Mouse (Mus musculus) mouse embryonic stem cell (cell line): ENCODE results near the gene Khsrp.

Experiments
- in situ Hi-C, 2 experiments: fragments of 300-500 bp; cut with MboI; formaldehyde crosslinking; loops; 1 replicate in 1 of 2; 3 replicates in 1 of 2; pipeline ENCODE4 v1.14.3; 2019 to 2020; ENCODE audit warnings: low sequenced_read_pairs in 2 of 2, low pct_unique_long_range_greater_than_20kb in 1 of 2, mixed read lengths in 1 of 2; ENCODE audit not compliant: unreplicated experiment in 1 of 2

The Khsrp gene

DNA sequence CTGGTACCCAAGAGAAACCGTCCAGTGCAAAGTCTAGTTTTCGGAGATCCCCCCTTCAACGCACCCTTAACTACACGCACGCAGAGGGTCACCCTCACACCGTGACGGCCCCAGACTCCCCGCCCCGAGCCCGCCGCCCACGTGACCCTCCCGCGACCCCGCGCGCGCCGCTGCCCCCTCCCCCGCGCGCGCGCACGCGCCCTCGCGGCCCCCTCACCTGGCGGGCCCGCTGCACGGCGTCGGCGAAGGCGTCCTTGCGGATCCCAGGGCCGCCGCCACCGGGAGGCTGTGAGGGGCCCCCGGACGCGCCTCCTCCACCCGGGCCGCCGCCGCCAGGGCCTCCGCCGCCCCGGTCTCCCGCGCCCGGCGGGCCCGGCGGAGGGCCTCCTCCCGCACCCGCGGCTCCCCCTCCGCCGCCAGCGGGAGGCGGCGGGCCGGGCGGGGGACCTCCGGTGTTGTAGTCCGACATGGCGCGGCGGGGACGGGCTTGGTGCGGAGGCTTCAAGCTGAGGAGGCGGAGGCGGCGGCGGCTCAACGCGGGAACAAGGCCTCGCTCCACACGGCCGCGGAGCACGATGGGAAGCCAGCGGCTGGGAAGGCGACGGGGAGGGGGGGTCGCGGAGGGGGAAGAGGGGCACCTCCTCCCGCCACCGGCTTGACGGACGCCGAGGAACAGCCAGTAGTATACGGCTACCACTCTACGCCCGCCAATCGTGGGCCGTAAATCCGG is at the start of gene Khsrp:
Khsrp (minus strand) TSS at position 592 of the 730 bp plus-strand sequence.
- in situ Hi-C loops: no loop called here

DNA sequence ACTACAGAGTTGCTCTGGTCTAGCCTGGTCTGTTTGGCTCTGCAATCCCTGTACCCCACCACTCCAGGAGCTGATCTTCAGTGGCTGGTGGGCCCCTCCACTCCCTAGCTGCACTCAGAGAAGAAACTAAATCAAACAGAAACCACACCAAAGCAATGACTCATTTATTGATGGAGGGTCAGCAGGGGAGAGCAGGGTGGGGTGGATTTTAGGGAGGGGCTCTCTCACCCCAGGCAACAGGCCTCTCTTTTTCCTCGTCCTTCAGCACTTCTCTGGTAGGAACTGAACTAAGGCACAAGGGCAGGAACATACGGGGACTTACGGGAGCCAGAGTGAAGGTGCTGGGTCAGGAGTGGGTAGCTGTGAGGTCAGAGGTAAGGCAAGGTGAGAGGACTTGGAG is 48.6 kb upstream of the Khsrp start:
- in situ Hi-C loops: no loop called here

- in situ Hi-C loops: no loop called here
Measured at GRCm38 (mm10) chr17:57078336-57078735, 47.0 kb upstream of the Khsrp start, which contains the start of gene Dennd1c. TSS of gene Dennd1c (minus strand) at chr17:57078514.

GRCm38 (mm10) chr17:57076916-57077315 is 45.6 kb upstream of the Khsrp start:
- in situ Hi-C loops: no loop called here

DNA sequence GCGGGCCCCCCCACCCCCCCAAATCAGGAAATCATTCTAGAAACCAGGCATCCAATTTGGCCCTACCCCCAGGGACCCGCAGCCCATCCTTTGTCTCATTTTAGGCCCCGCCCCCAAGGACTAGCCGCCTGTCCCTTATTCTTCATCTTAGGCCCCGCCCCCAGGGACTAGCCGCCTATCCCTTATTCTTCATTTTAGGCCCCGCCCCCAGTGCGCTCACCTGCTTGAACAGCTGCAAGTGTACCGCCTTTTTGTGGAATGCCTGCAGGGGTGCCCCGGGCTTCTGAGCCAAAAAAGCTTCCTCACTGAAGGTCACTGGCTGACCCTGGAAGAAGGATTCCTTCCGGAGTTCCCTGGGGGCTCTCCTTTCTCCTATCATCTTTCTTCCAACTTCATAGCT is 39.4 kb upstream of the Khsrp start:
- in situ Hi-C loops: no loop called here

DNA sequence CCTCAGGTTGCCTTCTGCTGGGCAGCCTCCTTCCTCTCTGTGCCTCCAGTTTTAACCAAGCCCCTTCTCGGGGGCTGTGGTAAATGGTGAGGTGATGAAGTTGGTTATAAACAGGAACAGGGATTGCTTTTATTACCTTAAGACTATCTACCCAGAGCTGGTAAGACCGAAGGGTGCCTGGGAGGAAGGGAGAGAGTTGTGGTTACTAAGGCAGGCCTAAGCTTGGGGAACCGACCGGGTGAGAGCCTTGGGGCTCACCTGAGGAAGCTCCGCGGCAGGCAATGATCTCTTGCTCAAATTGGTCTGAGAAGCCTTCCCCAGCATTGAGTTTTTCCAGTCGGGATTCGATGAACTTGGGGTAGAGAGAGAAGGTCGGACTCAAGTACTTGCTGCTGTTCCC is 39.0 kb upstream of the Khsrp start:
- in situ Hi-C loops: no loop called here

DNA sequence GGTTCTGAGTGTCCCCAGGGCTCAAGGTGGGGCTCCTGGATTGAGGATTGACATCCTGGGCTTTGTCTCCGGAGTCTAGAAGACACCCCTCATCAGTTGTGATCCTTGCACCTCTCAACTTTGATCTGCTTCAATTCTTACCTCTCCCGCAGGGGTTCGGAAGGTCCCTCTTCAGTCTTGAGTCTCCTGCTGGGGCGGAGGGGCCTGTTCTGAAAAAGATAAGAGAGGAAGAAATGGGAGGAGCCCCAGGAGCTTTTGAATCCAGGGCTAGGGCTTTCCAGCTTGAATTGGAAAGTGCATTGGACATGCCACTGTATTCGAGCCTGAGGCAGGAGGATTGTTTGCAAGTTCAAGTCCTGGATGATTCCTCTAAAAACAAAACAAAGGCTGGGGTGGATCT is 35.6 kb upstream of the Khsrp start:
- in situ Hi-C loops: no loop called here

DNA sequence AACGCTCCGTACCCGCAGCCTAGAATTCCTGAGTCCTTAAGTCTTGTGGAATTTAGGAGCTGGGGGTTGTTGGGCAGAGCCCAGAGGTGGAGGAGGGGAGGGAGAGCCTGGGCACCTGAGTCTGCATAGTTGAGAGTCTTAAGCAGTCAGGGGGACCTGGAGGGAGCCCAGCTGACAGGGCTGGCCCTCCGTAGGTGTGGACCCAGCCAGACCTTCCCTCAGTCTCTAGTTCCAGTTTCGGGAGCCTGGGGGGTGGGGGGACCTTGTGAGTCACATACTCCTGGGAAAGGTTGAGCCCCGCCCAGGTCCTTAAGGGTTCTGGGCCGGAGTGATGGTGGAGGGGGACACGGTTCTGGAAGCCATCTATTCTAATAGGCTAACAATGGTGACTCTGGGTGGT is 31.7 kb upstream of the Khsrp start:
- in situ Hi-C loops: no loop called here

- in situ Hi-C loops: no loop called here
Measured at GRCm38 (mm10) chr17:57062548-57062947, 31.2 kb upstream of the Khsrp start.

DNA sequence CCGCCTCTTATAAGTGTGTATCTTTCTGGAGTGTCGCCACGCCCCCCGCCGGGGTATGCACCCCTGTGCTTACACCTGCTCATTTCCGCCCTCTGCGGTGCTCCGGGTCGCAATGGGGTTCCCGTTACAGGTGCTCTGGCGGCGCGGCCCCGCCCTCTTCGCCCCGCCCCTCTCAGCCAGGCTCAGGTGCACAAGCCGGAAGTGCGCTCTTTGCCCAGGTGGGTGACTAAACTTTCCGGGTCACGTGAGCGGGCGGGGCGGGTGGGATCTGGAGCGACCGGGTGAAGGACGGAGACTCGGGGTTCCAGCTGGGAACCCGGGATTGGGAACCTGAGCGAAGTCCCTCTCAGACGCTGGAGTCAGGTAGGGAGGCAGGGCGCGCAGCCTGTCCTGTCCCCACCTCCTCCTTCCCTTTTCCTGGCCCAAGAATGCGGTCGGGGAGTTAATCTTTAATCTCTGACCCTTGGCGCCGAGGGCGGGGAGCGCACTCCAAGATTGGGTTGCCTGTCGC is 30.7 kb upstream of the Khsrp start:
- in situ Hi-C loops: no loop called here

DNA sequence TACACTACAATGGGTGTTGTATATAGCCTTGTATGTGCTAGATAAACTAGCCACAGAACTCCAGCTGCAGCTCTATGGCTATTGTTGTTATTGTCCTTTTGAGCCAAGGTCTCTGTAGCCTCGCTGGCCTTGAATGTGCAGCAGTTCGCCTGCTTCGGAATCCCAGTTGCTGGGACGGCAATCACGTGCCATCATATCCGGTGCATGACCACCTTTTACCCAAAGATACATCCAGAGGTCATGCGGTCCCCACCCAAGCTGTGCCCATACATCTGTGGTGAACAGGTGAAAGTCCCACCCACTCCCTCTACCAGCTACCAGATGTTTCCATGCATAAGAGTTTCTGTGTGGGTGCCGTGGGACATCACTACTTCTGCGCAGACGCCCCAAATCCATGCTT is 29.7 kb upstream of the Khsrp start:
- in situ Hi-C loops: no loop called here

- in situ Hi-C loops: no loop called here
Measured at GRCm38 (mm10) chr17:57060231-57060801, 29.0 kb upstream of the Khsrp start.

DNA sequence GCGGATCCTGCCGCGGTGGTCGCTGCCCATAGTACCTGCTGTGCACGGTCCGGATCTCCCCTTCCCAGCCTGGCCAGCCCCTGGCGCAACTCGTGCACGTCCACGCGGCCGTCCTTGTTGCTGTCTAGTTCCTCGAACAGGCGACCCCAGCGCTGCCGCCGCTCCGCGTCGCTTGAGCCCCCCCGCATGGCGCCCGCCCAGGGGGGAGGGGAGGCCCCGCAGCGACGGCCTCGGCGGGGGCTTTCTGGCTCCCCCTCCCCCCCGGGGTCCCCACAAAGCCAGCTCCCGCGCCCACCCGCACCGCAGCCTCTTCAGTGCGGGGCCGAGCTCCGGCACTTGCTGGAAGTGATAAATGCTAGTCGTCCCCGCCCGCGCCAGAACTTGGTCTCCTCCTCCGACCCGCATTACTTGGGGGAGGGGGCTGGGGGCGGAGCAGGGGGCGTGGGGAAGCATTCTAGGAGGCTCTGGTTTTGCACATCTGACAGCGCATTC is 28.2 kb upstream of the Khsrp start, which contains the start of gene Slc25a23:
Slc25a23 (minus strand) TSS at position 378 of the 492 bp plus-strand sequence.
- in situ Hi-C loops: loop anchor here in 1 of 2 experiments (10.0 kb wide), 1 partner anchor 105 kb away; no protein-coding TSS in a partner anchor

DNA sequence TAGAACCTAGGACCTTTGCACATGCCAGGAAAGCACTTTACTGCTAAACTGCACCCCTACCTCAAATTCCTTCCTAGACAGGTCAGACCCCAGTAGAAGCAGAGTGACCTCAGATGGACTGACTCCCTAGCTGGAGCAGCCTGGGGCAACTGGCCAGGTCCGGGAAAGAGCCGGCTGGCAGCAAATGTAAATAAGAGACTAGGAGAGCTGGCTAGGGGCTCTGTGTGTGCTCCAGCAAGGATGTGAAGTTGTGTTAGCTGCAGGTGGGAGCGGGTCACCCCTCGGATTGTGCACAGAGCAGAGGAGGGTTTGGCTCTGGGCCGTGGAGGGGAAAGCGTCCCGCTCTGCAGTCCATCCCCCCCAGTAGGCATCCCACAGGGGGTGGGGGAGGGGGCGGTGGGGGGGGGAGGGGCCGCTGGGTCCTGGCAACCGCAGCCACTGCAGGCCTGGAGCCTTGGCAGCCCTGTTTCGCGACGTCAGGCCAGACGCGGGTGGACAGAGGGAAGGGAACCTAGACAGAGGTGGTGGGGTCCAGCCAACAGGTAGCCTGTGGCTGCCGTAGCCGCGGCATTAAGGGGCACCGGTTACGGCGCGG is 27.7 kb upstream of the Khsrp start, which contains the start of gene Crb3:
Crb3 (plus strand) TSS at position 215 of the 595 bp plus-strand sequence.
- in situ Hi-C loops: loop anchor here in 1 of 2 experiments (10.0 kb wide), 1 partner anchor 106 kb away; no protein-coding TSS in a partner anchor

GRCm38 (mm10) chr17:57056246-57056645 is 24.9 kb upstream of the Khsrp start:
- in situ Hi-C loops: loop anchor here in 1 of 2 experiments (10.0 kb wide), 1 partner anchor 109 kb away; no protein-coding TSS in a partner anchor

DNA sequence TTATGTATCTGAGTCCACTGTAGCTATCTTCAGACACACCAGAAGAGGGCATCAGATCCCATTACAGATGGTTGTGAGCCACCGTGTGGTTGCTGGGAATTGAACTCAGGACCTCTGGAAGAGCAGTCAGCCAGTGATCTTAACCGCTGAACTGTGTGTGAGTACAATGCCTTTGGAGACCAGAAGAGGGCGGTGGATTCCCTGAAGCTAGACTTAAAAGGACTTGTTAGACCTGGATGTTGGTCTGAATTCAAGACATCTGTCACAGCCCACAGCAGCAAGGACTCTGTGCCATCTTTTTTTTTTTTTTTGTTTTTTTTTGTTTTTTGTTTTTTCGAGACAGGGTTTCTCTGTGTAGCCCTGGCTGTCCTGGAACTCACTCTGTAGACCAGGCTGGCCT is 20.4 kb upstream of the Khsrp start:
- in situ Hi-C loops: loop anchor here in 1 of 2 experiments (10.0 kb wide), 1 partner anchor 113 kb away; no protein-coding TSS in a partner anchor

DNA sequence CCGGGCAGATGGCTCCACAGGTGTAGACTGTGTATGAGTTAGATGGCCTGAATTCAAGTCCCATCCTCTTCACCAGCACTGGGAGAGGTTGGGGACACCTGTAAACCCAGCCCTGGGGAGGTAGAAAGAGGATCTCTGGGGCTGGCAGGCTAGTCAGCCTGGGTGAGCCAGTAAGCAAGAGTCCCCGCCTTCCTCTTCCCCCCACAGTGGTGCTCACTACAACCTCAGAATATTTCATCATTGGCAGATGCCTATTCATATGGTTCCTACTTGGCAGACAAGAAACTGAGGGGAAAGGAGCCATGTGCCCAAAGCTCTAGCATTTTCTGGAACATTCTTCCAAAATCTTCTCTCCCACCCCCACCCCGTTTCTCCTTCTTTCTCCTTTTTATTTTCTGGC is 17.5 kb upstream of the Khsrp start:
- in situ Hi-C loops: no loop called here

DNA sequence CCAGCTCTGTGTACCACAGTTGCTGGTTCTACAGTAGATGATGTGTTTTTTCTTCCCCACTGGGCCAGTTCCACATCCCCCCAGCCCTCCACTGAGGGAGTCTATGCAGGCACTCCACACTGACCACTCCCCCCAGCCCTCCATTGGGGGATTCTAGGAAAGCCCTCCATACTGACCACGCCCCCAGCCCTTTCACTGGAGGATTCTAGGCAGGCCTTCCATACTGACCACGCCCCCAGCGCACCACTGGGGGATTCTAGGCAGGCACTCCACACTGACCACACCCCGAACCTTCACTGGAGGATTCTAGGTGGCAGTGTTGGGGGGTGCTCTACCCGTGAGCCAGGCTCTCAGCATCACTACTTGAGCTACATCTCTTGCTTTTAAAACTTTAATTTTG is 16.1 kb upstream of the Khsrp start:
- in situ Hi-C loops: no loop called here

DNA sequence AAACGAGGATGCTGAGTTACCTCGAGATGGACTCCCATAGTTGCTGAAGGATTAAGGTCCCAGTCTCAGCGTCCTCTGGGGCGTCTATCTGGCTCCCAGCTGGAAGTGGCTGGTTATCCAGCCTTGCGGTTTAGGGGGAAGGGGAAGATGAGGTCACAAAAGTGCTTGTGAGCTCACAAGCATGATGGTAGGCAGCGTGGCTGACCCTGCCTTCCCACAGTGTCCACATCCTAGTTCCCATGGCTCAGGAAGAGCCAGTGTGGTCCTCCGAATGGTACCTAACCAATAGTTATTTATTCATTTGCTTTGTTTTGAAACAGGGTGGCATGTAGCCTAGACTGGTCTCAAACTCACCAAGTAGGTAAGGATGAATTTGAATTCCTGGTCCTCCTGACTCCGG is 10.2 kb upstream of the Khsrp start, which contains the start of gene Slc25a41:
Slc25a41 (minus strand) TSS at position 101 of the 400 bp plus-strand sequence.
- in situ Hi-C loops: no loop called here
